Mouse (Mus musculus): ENCODE data around the gene Gbf1. TPM values are rescaled to one million over a fixed set of nuclear protein-coding genes. Genes with fewer than 3 reads are reported as not detected.

The Gbf1 gene
- polyA plus RNA-seq, 1 experiment = 74.1 TPM

DNA sequence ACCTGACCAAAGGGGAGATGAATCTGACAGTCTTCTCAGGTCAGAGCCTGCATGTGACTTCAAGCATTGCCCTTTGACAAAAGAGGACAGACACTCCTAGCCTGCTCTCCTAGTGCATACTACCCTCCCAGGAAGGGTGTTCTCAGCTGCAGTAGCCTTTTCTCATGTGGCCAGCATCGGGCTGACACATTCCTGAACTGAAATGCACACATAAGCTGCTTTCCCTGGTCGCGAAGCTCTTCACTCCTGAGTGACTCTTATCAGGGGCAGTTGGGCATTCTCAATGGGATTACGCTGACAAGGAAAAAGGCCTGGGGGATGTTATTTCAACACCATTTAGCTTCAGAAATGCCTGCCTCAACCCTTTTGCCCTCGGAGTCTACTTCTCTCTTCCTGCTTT is 84.3 kb downstream of the Gbf1 start:
- TF ChIP-seq CTCF (IDR thresholded peaks at IDR 0.05; ENCODE audit: extremely low read depth, insufficient read depth, low read length) (no peak), POLR2A (IDR thresholded peaks at IDR 0.05; ENCODE audit: extremely low read depth, insufficient read depth, low read length) (no peak)
- no peaks in the 10 kb centered on the region for H3K4me1 ChIP-seq (ENCODE audit: control insufficient read depth, insufficient read depth, low read length)
- no peak overlapping the region for H3K27ac ChIP-seq (ENCODE audit: insufficient read depth, low read length)
- H3K4me3 ChIP-seq (ENCODE audit: insufficient read depth, low read length) = no peak overlapping the region

DNA sequence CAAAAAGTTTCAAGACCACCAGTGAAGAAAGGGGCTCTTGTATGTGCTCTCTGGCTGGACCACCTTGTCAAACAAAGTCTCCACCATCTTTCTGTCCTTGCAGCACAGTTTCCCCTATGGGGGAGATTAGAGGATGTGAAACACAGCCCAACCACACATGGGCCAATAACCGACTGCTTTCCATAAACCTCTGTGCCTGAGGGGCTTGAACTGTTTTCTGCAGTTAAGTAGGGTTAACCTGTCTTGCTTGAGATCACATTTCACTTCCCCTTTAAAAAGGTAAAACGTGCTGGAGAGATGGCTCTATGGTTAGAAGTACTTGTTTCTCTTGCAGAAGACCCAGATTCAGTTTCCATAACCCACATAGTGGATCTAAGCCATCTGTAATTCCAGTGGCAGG is 87.9 kb downstream of the Gbf1 start:
- TF ChIP-seq POLR2A (IDR thresholded peaks at IDR 0.05; ENCODE audit: extremely low read depth, insufficient read depth, low read length) (no peak), CTCF (IDR thresholded peaks at IDR 0.05; ENCODE audit: extremely low read depth, insufficient read depth, low read length) (no peak)
- no peak overlapping the region for H3K4me3 ChIP-seq (ENCODE audit: insufficient read depth, low read length)
- H3K27ac ChIP-seq (ENCODE audit: insufficient read depth, low read length) = no peak overlapping the region
- H3K4me1 ChIP-seq (ENCODE audit: control insufficient read depth, insufficient read depth, low read length) = no peaks in the 10 kb centered on the region

DNA sequence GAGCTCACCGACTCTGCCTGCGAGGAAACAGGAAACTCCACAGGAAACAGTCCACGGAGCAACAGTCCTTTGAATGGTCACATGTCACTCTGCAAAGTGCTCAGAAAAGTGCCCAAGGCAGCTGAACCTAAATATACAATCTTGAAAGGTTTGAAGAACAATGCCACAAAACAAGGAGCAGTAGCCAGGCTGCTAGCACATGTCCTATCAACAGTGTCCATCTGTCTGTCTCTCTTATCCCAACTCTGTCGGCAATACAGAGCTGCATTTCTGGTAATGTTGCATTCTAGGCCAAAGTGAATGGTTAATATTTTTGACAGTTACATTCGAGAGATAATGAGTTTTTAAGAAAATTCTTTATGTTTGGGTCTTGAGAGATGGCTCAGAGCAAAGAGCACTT is 90.1 kb downstream of the Gbf1 start:
- H3K4me1 ChIP-seq (ENCODE audit: control insufficient read depth, insufficient read depth, low read length) = no peaks in the 10 kb centered on the region
- no peak overlapping the region for H3K4me3 ChIP-seq (ENCODE audit: insufficient read depth, low read length)
- no peak for TF ChIP-seq CTCF (IDR thresholded peaks at IDR 0.05; ENCODE audit: extremely low read depth, insufficient read depth, low read length)
- TF ChIP-seq POLR2A (IDR thresholded peaks at IDR 0.05; ENCODE audit: extremely low read depth, insufficient read depth, low read length) = no peak

DNA sequence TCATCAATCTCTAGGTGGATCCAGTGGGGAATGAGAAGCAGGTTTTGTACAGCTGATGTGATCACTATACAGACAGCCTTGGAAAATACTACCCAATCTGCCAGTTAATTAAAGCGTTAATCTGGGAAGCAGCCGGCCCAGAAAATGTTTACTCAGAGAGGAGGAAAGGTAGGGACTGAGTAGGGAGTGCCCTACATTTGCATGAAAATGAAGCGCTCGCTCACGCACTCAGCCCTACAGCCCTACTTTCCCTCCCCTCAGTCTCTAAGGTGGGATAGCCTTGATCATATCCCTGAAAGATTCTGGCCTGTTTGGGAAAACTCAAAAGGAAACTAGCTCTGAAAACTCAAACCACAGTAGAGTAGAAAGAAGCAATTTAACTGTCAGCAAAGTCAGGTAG is 92.3 kb downstream of the Gbf1 start:
- Histone ChIP-seq H3K27ac (ENCODE audit: insufficient read depth, low read length) (no peak overlapping the region), H3K4me3 (ENCODE audit: insufficient read depth, low read length) (no peak overlapping the region), H3K4me1 (ENCODE audit: control insufficient read depth, insufficient read depth, low read length) (no peaks in the 10 kb centered on the region; the same call in 1 of the 2 replicates)
- no peak for TF ChIP-seq POLR2A (IDR thresholded peaks at IDR 0.05; ENCODE audit: extremely low read depth, insufficient read depth, low read length)
- TF ChIP-seq CTCF (IDR thresholded peaks at IDR 0.05; ENCODE audit: extremely low read depth, insufficient read depth, low read length) = no peak

More for the DNA sequence above, 90.1 kb downstream of the Gbf1 start:
- no peak overlapping the region for H3K27ac ChIP-seq (ENCODE audit: insufficient read depth, low read length)

DNA sequence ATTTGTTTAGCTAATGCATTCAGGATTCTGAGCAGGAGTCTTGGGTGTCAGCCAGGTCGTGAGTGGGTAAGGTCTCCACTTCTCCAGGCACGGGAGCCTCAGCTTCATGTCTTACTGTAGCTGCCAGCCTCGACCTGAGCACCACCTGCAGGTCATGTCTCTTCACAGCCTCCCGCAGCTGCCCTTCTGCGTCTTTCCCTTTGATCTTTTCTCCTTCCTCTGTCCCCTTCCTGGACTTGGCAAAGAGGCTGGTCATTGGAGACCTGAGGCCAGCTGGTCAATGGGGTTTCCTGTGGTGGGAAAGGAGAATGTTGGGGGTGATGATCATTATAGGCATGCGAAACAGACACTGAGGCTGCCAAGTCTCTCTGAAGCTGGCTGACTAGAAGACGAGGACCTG is 96.7 kb downstream of the Gbf1 start:
- Histone ChIP-seq H3K4me1 (ENCODE audit: control insufficient read depth, insufficient read depth, low read length) (no peaks in the 10 kb centered on the region; the same call in 1 of the 2 replicates), H3K4me3 (ENCODE audit: insufficient read depth, low read length) (no peak overlapping the region), H3K27ac (ENCODE audit: insufficient read depth, low read length) (no peak overlapping the region)
- TF ChIP-seq CTCF (IDR thresholded peaks at IDR 0.05; ENCODE audit: extremely low read depth, insufficient read depth, low read length) (no peak), POLR2A (IDR thresholded peaks at IDR 0.05; ENCODE audit: extremely low read depth, insufficient read depth, low read length) (no peak)

DNA sequence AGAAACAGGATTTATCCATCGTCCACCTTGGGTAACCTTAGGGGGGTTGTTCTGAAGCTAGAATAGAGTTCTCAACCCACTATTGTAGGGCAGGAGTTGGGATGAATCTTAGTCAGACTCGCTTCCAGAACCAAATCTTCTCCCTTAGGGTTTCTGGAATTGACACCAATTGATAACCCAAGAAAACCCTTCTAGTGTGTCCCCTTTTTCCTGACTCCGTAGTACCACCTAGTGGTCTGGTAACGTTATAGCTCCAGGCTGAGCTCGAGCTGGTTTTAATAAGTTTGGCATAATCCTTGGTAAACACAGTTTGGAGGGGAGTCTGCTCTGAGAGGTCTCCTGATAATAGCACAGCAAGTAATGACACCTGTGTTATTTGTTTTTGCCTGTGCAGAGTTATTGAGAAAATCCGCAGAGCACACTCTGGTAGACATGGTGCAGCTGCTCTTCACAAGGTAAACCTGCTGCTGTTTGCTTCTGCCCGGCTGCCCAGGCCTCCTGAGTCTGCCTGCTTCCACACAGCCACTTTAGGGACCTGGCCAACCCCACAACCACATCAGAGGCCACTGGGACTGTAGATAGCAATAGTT is 101.9 kb downstream of the Gbf1 start:
- Histone ChIP-seq H3K4me1 (ENCODE audit: control insufficient read depth, insufficient read depth, low read length) (no peaks in the 10 kb centered on the region), H3K4me3 (ENCODE audit: insufficient read depth, low read length) (no peak overlapping the region)
- TF ChIP-seq POLR2A (IDR thresholded peaks at IDR 0.05; ENCODE audit: extremely low read depth, insufficient read depth, low read length) (no peak), CTCF (IDR thresholded peaks at IDR 0.05; ENCODE audit: extremely low read depth, insufficient read depth, low read length) (peak; percentile 75)

DNA sequence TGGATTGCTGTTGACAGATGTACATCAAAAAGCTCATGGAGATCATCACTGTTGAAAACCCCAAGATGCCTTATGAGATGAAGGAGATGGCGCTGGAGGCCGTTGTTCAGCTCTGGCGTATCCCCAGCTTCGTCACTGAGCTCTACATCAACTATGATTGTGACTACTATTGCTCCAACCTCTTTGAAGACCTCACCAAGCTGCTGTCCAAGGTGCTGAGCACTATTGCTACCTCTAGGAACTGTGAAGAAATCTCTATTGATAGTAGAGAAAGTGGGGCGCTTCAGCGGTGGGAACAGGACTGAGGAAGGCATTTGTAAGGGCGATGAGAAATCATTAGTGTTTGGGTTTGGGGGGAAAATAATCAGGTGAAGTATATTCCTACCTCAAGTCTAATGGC is 112.5 kb downstream of the Gbf1 start:
- H3K27ac ChIP-seq (ENCODE audit: insufficient read depth, low read length) = no peak overlapping the region
- H3K4me1 ChIP-seq (ENCODE audit: control insufficient read depth, insufficient read depth, low read length) = no peaks in the 10 kb centered on the region
- TF ChIP-seq POLR2A (IDR thresholded peaks at IDR 0.05; ENCODE audit: extremely low read depth, insufficient read depth, low read length) = no peak
- H3K4me3 ChIP-seq (ENCODE audit: insufficient read depth, low read length) = no peak overlapping the region

More for the DNA sequence above, 101.9 kb downstream of the Gbf1 start:
- no peak overlapping the region for H3K27ac ChIP-seq (ENCODE audit: insufficient read depth, low read length)

DNA sequence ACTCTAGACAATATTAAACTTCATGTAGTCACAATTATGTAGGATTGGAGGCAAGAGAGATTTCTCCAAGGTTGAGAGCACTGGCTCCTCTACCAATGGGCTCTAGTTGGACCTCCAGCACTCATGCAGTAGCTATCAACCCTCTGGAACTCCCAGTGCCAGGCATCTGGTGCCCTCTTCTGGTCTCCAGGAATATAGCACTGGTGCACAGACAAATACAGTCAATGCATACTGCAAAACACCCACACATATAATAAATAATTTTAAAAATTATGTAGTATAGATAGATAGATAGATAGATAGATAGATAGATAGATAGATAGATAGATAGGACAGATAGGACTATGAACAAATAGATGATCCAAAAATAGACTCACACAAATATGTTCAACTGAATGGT is 123.0 kb downstream of the Gbf1 start:
- Histone ChIP-seq H3K27ac (ENCODE audit: insufficient read depth, low read length) (no peak overlapping the region), H3K4me3 (ENCODE audit: insufficient read depth, low read length) (no peak overlapping the region), H3K4me1 (ENCODE audit: control insufficient read depth, insufficient read depth, low read length) (no peaks in the 10 kb centered on the region)
- TF ChIP-seq POLR2A (IDR thresholded peaks at IDR 0.05; ENCODE audit: extremely low read depth, insufficient read depth, low read length) (no peak), CTCF (IDR thresholded peaks at IDR 0.05; ENCODE audit: extremely low read depth, insufficient read depth, low read length) (peak; percentile 22; the same call in 1 of the 2 replicates)

DNA sequence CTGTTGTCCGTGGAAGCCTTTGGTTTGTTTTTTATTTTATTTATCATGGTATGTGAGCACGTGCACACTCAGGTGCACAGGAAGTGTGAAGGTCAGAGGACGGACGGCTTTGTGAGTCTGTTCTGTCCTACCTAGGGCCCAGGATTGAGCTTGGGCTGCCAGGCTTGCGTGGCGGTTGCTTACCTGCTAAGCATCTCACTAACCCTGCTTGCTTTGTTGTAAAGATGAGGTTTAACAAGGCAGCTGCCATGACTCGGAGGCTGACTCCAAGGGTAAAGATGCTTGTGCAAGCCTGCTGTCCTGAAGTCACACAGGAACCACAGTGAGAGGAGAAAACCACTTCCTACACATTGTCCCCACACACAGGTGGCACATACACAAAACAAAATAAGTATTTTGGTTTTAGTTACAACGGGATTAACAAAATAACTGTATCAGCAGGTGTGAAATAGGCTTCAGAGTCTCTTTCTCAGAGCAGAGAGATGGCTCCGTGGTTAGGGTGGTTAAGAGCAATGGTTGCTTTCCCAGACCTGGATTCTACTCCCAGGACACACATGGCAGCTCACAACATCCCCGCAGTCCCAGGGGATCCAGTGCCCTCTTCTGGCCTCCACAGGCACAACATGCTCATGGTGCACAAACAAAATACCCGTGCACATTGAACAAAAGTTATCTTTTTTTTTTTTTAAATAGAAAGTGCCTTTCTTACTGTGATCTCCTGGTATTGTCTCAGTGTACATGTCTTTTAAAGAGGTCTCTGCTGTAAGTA is 130.0 kb downstream of the Gbf1 start:
- Histone ChIP-seq H3K27ac (ENCODE audit: insufficient read depth, low read length) (no peak overlapping the region), H3K4me3 (ENCODE audit: insufficient read depth, low read length) (no peak overlapping the region), H3K4me1 (ENCODE audit: control insufficient read depth, insufficient read depth, low read length) (no peaks in the 10 kb centered on the region)
- TF ChIP-seq CTCF (IDR thresholded peaks at IDR 0.05; ENCODE audit: extremely low read depth, insufficient read depth, low read length) (no peak), POLR2A (IDR thresholded peaks at IDR 0.05; ENCODE audit: extremely low read depth, insufficient read depth, low read length) (no peak)

DNA sequence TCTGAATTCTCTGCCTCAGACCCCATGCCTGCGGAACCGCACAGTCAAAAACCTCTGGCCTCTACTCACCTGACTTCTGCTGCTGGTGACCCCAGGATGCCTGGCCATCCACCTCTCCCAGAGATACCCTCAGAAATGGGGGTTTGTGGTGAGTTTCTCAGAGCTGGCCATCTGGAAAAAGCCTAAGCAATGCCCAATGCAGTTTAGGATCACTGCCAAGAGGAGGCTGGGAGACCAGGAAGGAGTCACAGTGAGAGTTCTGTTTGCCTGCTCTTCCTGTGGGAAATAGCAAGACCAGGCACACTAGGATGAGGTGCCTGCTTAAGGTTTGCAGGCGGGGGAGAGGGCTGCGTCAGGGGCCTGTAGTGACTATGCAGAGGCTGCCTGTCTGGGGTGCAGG is 132.4 kb downstream of the Gbf1 start:
- Histone ChIP-seq H3K27ac (ENCODE audit: insufficient read depth, low read length) (no peak overlapping the region), H3K4me3 (ENCODE audit: insufficient read depth, low read length) (no peak overlapping the region), H3K4me1 (ENCODE audit: control insufficient read depth, insufficient read depth, low read length) (no peaks in the 10 kb centered on the region)
- TF ChIP-seq POLR2A (IDR thresholded peaks at IDR 0.05; ENCODE audit: extremely low read depth, insufficient read depth, low read length) (no peak), CTCF (IDR thresholded peaks at IDR 0.05; ENCODE audit: extremely low read depth, insufficient read depth, low read length) (no peak)

All from cortical plate, adult 2 months (tissue).